Comparison of ENCODE assay signal across 24 mouse cellular contexts in genomic region chr1:69500388-69500787, GRCm38 (mm10).
DNase-seq lines count a peak whose midpoint lies in the region; ATAC-seq and TF ChIP-seq lines count a peak whose summit lies in the region.
"Had no signal": no experiment of that assay in that cellular context is flagged by ENCODE, and none has a peak within 500 bp of the region (broad histone marks: within the 10 kb centered on the region; RNA-seq: fewer than 3 reads in every experiment).

No protein-coding gene starts in this region.

- H3K27ac ChIP-seq in MEL (ENCODE audit: control insufficient read depth, low read depth, low read length): peak overlapping the region; percentile 66
- H3K27ac ChIP-seq in liver, embryonic 13.5 days: no peak overlapping the region
- no peak overlapping the region for H3K27ac ChIP-seq in liver, embryonic 16.5 days (ENCODE audit: low read length)
- H3K27ac ChIP-seq: forebrain, embryonic 10.5 days; gastrocnemius, adult 2 months; hindbrain, embryonic 10.5 days; hindbrain, embryonic 13.5 days had no signal

- no peak for TF ChIP-seq POLR2A in MEL (IDR thresholded peaks at IDR 0.05; ENCODE audit: control insufficient read depth in 1 of 2, insufficient read depth in 1 of 2, low read depth in 1 of 2, low read length in 2 of 2, poor library complexity in 1 of 2)

- H3K27me3 ChIP-seq in MEL (ENCODE audit: control insufficient read depth in 1 of 2, insufficient read depth in 2 of 2, low read length in 2 of 2): no peaks in the 10 kb centered on the region
- H3K27me3 ChIP-seq in liver, embryonic 13.5 days: no peaks in the 10 kb centered on the region
- no peaks in the 10 kb centered on the region for H3K27me3 ChIP-seq in liver, embryonic 16.5 days (ENCODE audit: control insufficient read depth, insufficient read depth, low read depth, low read length)
- H3K27me3 ChIP-seq: hindbrain, embryonic 13.5 days; Patski had no signal

- 24% methylated on average over 3 of the region's 3 CpGs for WGBS in liver, embryonic 13.5 days (ENCODE audit: insufficient replicate concordance)
- 27% methylated on average over 3 of the region's 3 CpGs for WGBS in liver, embryonic 16.5 days (ENCODE audit: insufficient replicate concordance)

- H3K36me3 ChIP-seq in MEL (ENCODE audit: control insufficient read depth in 1 of 2, insufficient read depth in 2 of 2, low read length in 2 of 2): peaks cover 0 to 42% of the 10 kb centered on the region in 2 experiments; a peak in 2 of 4 replicates
- no peaks in the 10 kb centered on the region for H3K36me3 ChIP-seq in liver, embryonic 13.5 days
- H3K36me3 ChIP-seq in liver, embryonic 16.5 days (ENCODE audit: control insufficient read depth, insufficient read depth): no peaks in the 10 kb centered on the region
- H3K36me3 ChIP-seq: forebrain, embryonic 10.5 days; hindbrain, embryonic 10.5 days; hindbrain, embryonic 13.5 days had no signal

- TF ChIP-seq EP300 in MEL (IDR thresholded peaks at IDR 0.05; ENCODE audit: low read depth in 1 of 2, low read length in 2 of 2): no peak

- no peaks in the 10 kb centered on the region for H3K79me2 ChIP-seq in MEL (ENCODE audit: control insufficient read depth, insufficient read depth, low read length, poor library complexity)

- no peak overlapping the region for H3K4me3 ChIP-seq in MEL (ENCODE audit: control insufficient read depth in 1 of 2, insufficient read depth in 1 of 2, low read depth in 2 of 2, low read length in 2 of 2)
- H3K4me3 ChIP-seq in liver, embryonic 13.5 days (replicated peaks): no peak overlapping the region
- no peak overlapping the region for H3K4me3 ChIP-seq in liver, embryonic 16.5 days (ENCODE audit: low read depth, low read length)
- H3K4me3 ChIP-seq: forebrain, embryonic 10.5 days; gastrocnemius, adult 2 months; hindbrain, embryonic 10.5 days; hindbrain, embryonic 13.5 days had no signal

- no peaks in the 10 kb centered on the region for H3K9me3 ChIP-seq in MEL (replicated peaks; ENCODE audit: insufficient read depth, low read length)
- H3K9me3 ChIP-seq in liver, embryonic 13.5 days (replicated peaks): no peaks in the 10 kb centered on the region
- no peaks in the 10 kb centered on the region for H3K9me3 ChIP-seq in liver, embryonic 16.5 days (replicated peaks; ENCODE audit: control insufficient read depth, low read length)
- H3K9me3 ChIP-seq: forebrain, embryonic 10.5 days; hindbrain, embryonic 10.5 days; hindbrain, embryonic 13.5 days had no signal

- intact Hi-C loops in heart, postnatal 25 days (cut with DNase I): no loop called here

- peak; percentile 58 for ATAC-seq in liver, embryonic 13.5 days (ENCODE audit: low read depth)
- ATAC-seq in liver, embryonic 16.5 days (ENCODE audit: low read depth): peak; percentile 53; the same call in 1 of the 2 replicates
- ATAC-seq: CD4-positive, CD25-positive, alpha-beta regulatory T cell, adult 4 months; forebrain, embryonic 14.5 days; forebrain, postnatal 0 days; hindbrain, embryonic 16.5 days; Patski had no signal

- DNase-seq in MEL (ENCODE audit: low read depth, low spot score): no peak
- no peak for DNase-seq in liver, embryonic 13.5 days
- DNase-seq in heart, postnatal 25 days (ENCODE audit: low spot score): no peak
- DNase-seq in left cerebral cortex, adult 9 months (ENCODE audit: low spot score in 2 of 2): no peak
- no peak for DNase-seq in thymus, postnatal 10 days (ENCODE audit: low spot score in 2 of 2)
- DNase-seq: adrenal gland, postnatal 10 days; adrenal gland, postnatal 36 days; cerebellum, adult 18-20 months; cerebellum, adult 9-10 months; cerebellum, postnatal 14 days; forebrain, postnatal 0 days; gastrocnemius, adult 2 months; gastrocnemius, postnatal 14 days; heart, adult 11 months; heart, postnatal 36 days had no signal

- peaks cover 16 to 18% of the 10 kb centered on the region in 2 experiments for H3K4me1 ChIP-seq in MEL (ENCODE audit: control insufficient read depth in 1 of 2, insufficient read depth in 2 of 2, low read length in 2 of 2)
- peaks cover 39% of the 10 kb centered on the region for H3K4me1 ChIP-seq in liver, embryonic 13.5 days (replicated peaks)
- H3K4me1 ChIP-seq in liver, embryonic 16.5 days (ENCODE audit: control insufficient read depth, low read depth, low read length): peaks cover 9% of the 10 kb centered on the region; the same call in 1 of the 2 replicates

- no peak overlapping the region; the same call in 1 of the 2 replicates for H3K9ac ChIP-seq in MEL (ENCODE audit: control insufficient read depth, low read depth, low read length, poor library complexity, severe bottlenecking)
- H3K9ac ChIP-seq in liver, embryonic 13.5 days: no peak overlapping the region
- no peak overlapping the region for H3K9ac ChIP-seq in liver, embryonic 16.5 days (ENCODE audit: low read depth, low read length)
- H3K9ac ChIP-seq: forebrain, postnatal 0 days; hindbrain, embryonic 13.5 days had no signal

- H3K4me2 ChIP-seq in liver, embryonic 13.5 days: no peak overlapping the region
- no peak overlapping the region for H3K4me2 ChIP-seq in liver, embryonic 16.5 days (ENCODE audit: low read depth, low read length)
- H3K4me2 ChIP-seq: heart, embryonic 11.5 days; hindbrain, embryonic 13.5 days had no signal

- TF ChIP-seq RAD21 in MEL (IDR thresholded peaks at IDR 0.05; ENCODE audit: low read depth, low read length): no peak

- TF ChIP-seq CTCF in MEL (IDR thresholded peaks at IDR 0.05 in 2 of 3, conservative IDR thresholded peaks at IDR 0.05 in 1 of 3; ENCODE audit: control insufficient read depth in 1 of 3, insufficient read depth in 1 of 3, low read depth in 2 of 3, low read length in 3 of 3, poor library complexity in 1 of 3, severe bottlenecking in 1 of 3): no peak

TF ChIP-seq in MEL, 35 proteins besides CTCF, POLR2A, EP300 and RAD21:
- TF ChIP-seq GABPA (IDR thresholded peaks at IDR 0.05; ENCODE audit: low read depth, low read length) (no peak), MAX (IDR thresholded peaks at IDR 0.05; ENCODE audit: low read length) (no peak), ZKSCAN1 (IDR thresholded peaks at IDR 0.05; ENCODE audit: low read depth, low read length) (no peak), SMC3 (IDR thresholded peaks at IDR 0.05; ENCODE audit: low read depth, low read length) (no peak), MYB (IDR thresholded peaks at IDR 0.05; ENCODE audit: low read depth, low read length) (no peak), GATA1 (IDR thresholded peaks at IDR 0.05; ENCODE audit: low read depth, low read length) (peak; percentile 42; the same call in 1 of the 2 replicates)
